Mouse (Mus musculus): ENCODE data around the gene Klhl9. TPM values are rescaled to one million over a fixed set of nuclear protein-coding genes. Genes with fewer than 3 reads are reported as not detected.

The Klhl9 gene
- polyA plus RNA-seq, 1 experiment from 2014 or later, result 111 TPM

DNA sequence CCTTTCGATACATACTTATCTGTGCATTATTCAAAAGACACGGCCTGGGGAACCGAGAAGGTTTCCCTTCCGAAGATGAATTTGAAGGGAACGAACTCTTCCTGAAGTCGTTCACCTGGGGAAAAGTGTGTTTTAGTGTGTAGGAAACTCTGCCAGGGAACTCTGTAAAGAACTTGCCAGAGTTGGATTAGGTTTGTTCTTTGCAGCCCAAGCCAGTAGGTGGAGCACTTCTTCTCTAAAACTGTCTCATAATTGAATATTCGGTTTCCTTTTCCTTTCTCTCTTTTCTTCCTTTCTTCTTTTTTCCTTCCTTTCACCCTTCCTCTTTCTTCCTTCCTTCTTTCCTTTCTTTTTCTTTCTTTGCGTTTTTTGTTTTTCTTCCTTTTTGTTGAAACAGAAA lies 41.9 kb downstream of the Klhl9 start:
- Histone ChIP-seq H3K9me3 (no peaks in the 10 kb centered on the region), H3K9ac (no peak overlapping the region), H3K27ac (no peak overlapping the region), H3K36me3 (no peaks in the 10 kb centered on the region), H3K4me3 (no peak overlapping the region), H3K27me3 (no peaks in the 10 kb centered on the region), H3K4me1 (no peaks in the 10 kb centered on the region), H3K4me2 (no peak overlapping the region)
- WGBS, result 50% methylated on average over 8 of the region's 8 CpGs
- no peak for ATAC-seq (ENCODE audit: insufficient number of reproducible peaks, insufficient read depth, low FRiP score, low TSS enrichment, low read depth)

DNA sequence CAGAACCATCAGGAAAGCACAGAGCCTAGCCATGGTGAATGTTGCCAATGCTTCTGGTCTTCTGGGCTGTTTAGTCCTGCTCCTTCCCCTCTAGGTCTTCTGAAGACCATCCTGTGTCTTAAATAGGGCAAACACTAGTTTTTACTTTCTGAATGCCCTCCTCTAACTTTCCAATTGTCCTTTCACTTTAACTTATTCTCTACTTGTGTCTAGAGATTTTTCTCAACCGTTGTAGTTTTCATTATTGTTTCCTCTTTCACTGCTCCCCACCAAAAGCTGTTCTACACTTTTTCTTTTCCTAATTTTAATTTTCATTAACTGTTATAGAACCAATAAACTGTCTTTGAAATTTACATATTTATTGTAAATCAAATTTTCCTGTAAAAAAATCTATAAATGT lies 45.4 kb downstream of the Klhl9 start, which contains the start of gene Ifna16:
Gene Ifna16, minus strand, starts transcription at position 101 of the 400 bp plus-strand sequence.
- 83% methylated on average over 1 of the region's 1 CpGs for WGBS
- no peaks in the 10 kb centered on the region for H3K27me3 ChIP-seq

More for the DNA sequence above, 45.4 kb downstream of the Klhl9 start, which contains the start of gene Ifna16:
- no peak for ATAC-seq (ENCODE audit: insufficient number of reproducible peaks, insufficient read depth, low FRiP score, low TSS enrichment, low read depth)
- Histone ChIP-seq H3K36me3 (no peaks in the 10 kb centered on the region), H3K4me1 (no peaks in the 10 kb centered on the region), H3K9ac (no peak within 1 kb of the TSS), H3K4me3 (no peak within 1 kb of the TSS), H3K27ac (no peak within 1 kb of the TSS), H3K9me3 (no peaks in the 10 kb centered on the region), H3K4me2 (no peak within 1 kb of the TSS)

Other genes starting within 250 kb of the Klhl9 start
- gene Ifnb1, start 199.7 kb downstream of the Klhl9 start, polyA plus RNA-seq (2015; fragmentation: Nextera tagmentation; extraction: Ambion mirVana), result not detected in 2 replicates
- not detected in 2 replicates for gene Ifna15, start 164.2 kb downstream of the Klhl9 start, polyA plus RNA-seq (2015; fragmentation: Nextera tagmentation; extraction: Ambion mirVana)
- gene Ifna14, start 150.7 kb downstream of the Klhl9 start, polyA plus RNA-seq (2015; fragmentation: Nextera tagmentation; extraction: Ambion mirVana), result not detected in 2 replicates
- gene Ifna9, start 130.1 kb downstream of the Klhl9 start, polyA plus RNA-seq (2015; fragmentation: Nextera tagmentation; extraction: Ambion mirVana), result not detected in 2 replicates
- not detected in 2 replicates for gene Ifna12, start 119.1 kb downstream of the Klhl9 start, polyA plus RNA-seq (2015; fragmentation: Nextera tagmentation; extraction: Ambion mirVana)
- not detected in 2 replicates for gene C87499, start 88.1 kb downstream of the Klhl9 start, polyA plus RNA-seq (2015; fragmentation: Nextera tagmentation; extraction: Ambion mirVana)
- not detected in 2 replicates for gene Ifna13, start 78.0 kb downstream of the Klhl9 start, polyA plus RNA-seq (2015; fragmentation: Nextera tagmentation; extraction: Ambion mirVana)
- gene Ifna16, start 45.5 kb downstream of the Klhl9 start, polyA plus RNA-seq (2015; fragmentation: Nextera tagmentation; extraction: Ambion mirVana), result not detected in 2 replicates
- not detected in 2 replicates for gene Ifna2, start 38.6 kb downstream of the Klhl9 start, polyA plus RNA-seq (2015; fragmentation: Nextera tagmentation; extraction: Ambion mirVana)
- gene Ifnab, start 31.1 kb downstream of the Klhl9 start, polyA plus RNA-seq (2015; fragmentation: Nextera tagmentation; extraction: Ambion mirVana), result not detected in 2 replicates
- gene Gm26566, start 660 bp downstream of the Klhl9 start, polyA plus RNA-seq (2015; fragmentation: Nextera tagmentation; extraction: Ambion mirVana), result 0.84 and 1.0 TPM in 2 replicates
- gene Gm13271, start 32.4 kb upstream of the Klhl9 start, polyA plus RNA-seq (2015; fragmentation: Nextera tagmentation; extraction: Ambion mirVana), result not detected in 2 replicates
- gene Gm13283, start 37.7 kb upstream of the Klhl9 start, polyA plus RNA-seq (2015; fragmentation: Nextera tagmentation; extraction: Ambion mirVana), result 0.22 and 0.63 TPM in 2 replicates
- 0.46 and 0.70 TPM in 2 replicates for gene Gm13290, start 51.4 kb upstream of the Klhl9 start, polyA plus RNA-seq (2015; fragmentation: Nextera tagmentation; extraction: Ambion mirVana)
- not detected in 2 replicates for gene Gm13289, start 54.5 kb upstream of the Klhl9 start, polyA plus RNA-seq (2015; fragmentation: Nextera tagmentation; extraction: Ambion mirVana)
- not detected in 2 replicates for gene Gm13272, start 57.4 kb upstream of the Klhl9 start, polyA plus RNA-seq (2015; fragmentation: Nextera tagmentation; extraction: Ambion mirVana)
- gene Ifnz, start 59.7 kb upstream of the Klhl9 start, polyA plus RNA-seq (2015; fragmentation: Nextera tagmentation; extraction: Ambion mirVana), result not detected in 2 replicates
- not detected in 2 replicates for gene Gm13276, start 63.2 kb upstream of the Klhl9 start, polyA plus RNA-seq (2015; fragmentation: Nextera tagmentation; extraction: Ambion mirVana)
- gene Gm13277, start 66.2 kb upstream of the Klhl9 start, polyA plus RNA-seq (2015; fragmentation: Nextera tagmentation; extraction: Ambion mirVana), result not detected in 2 replicates
- not detected in 2 replicates for gene Gm13278, start 69.1 kb upstream of the Klhl9 start, polyA plus RNA-seq (2015; fragmentation: Nextera tagmentation; extraction: Ambion mirVana)
- gene Gm13275, start 72.0 kb upstream of the Klhl9 start, polyA plus RNA-seq (2015; fragmentation: Nextera tagmentation; extraction: Ambion mirVana), result not detected in 2 replicates
- gene Gm13279, start 74.9 kb upstream of the Klhl9 start, polyA plus RNA-seq (2015; fragmentation: Nextera tagmentation; extraction: Ambion mirVana), result not detected in 2 replicates
- 0.58 and 1.4 TPM in 2 replicates for gene Gm13285, start 77.2 kb upstream of the Klhl9 start, polyA plus RNA-seq (2015; fragmentation: Nextera tagmentation; extraction: Ambion mirVana)
- gene Gm13287, start 80.8 kb upstream of the Klhl9 start, polyA plus RNA-seq (2015; fragmentation: Nextera tagmentation; extraction: Ambion mirVana), result not detected in 2 replicates
- 0.11 TPM in 1 of 2 replicates, not detected in the other for gene Gm13288, start 83.1 kb upstream of the Klhl9 start, polyA plus RNA-seq (2015; fragmentation: Nextera tagmentation; extraction: Ambion mirVana)
- gene Ifna7, start 93.8 kb upstream of the Klhl9 start, polyA plus RNA-seq (2015; fragmentation: Nextera tagmentation; extraction: Ambion mirVana), result not detected in 2 replicates
- not detected in 2 replicates for gene Ifna11, start 97.5 kb upstream of the Klhl9 start, polyA plus RNA-seq (2015; fragmentation: Nextera tagmentation; extraction: Ambion mirVana)
- gene Ifna6, start 105.0 kb upstream of the Klhl9 start, polyA plus RNA-seq (2015; fragmentation: Nextera tagmentation; extraction: Ambion mirVana), result not detected in 2 replicates
- gene Ifna5, start 113.1 kb upstream of the Klhl9 start, polyA plus RNA-seq (2015; fragmentation: Nextera tagmentation; extraction: Ambion mirVana), result not detected in 2 replicates
- gene Ifna4, start 119.4 kb upstream of the Klhl9 start, polyA plus RNA-seq (2015; fragmentation: Nextera tagmentation; extraction: Ambion mirVana), result not detected in 2 replicates
- not detected in 2 replicates for gene Ifna1, start 127.6 kb upstream of the Klhl9 start, polyA plus RNA-seq (2015; fragmentation: Nextera tagmentation; extraction: Ambion mirVana)
- gene Ifne, start 157.7 kb upstream of the Klhl9 start, polyA plus RNA-seq (2015; fragmentation: Nextera tagmentation; extraction: Ambion mirVana), result not detected in 2 replicates